Mouse (Mus musculus) lung, postnatal 14 days (tissue): ENCODE measurements around the gene Bhlha15.

ENCODE experiments used
- DNase-seq: peaks from one replicate; pipeline ENCODE4 v3.0.0; 2021

Bhlha15 gene

DNA sequence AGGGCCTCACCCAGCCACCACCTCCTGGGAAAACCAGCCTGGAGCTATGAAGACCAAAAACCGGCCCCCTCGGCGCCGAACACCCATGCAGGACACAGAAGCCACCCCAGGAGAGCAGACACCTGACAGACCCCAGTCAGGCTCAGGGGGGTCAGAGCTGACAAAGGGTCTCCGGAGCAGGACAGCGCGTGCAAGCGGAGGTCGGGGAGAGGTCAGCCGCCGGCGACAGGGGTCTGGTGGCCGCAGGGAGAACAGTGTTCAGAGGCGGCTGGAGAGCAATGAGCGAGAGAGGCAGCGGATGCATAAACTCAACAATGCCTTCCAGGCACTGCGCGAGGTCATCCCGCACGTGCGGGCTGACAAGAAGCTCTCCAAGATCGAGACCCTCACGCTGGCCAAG lies 940 bp downstream of the Bhlha15 start:
- DNase-seq: no peak

DNA sequence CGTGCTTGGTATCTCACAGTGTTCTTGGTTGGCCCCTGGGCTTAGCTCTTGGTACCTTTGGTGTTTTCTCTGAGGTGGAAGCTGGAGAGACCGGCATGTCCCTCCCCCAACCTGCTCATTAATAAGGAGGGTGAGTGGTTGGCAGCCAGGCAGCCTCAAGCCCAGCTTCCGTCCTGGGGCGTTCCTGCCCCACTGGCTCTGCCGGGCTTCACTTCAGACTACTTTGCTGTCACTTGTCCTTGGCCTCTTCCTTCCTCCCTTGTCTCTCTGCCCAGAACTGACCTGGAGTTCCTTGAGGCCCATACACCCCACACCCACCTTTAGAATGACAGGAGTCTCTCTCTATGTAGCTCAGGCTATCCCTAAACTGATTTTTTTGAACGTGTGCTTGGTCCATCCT lies 2.6 kb downstream of the Bhlha15 start:
- no peak for DNase-seq

GRCm38 (mm10) chr5:144194416-144194815 lies 4.3 kb downstream of the Bhlha15 start:
- DNase-seq: no peak

- no peak for DNase-seq
Measured at GRCm38 (mm10) chr5:144195567-144195966, 5.5 kb downstream of the Bhlha15 start.

- no peak for DNase-seq
Measured at GRCm38 (mm10) chr5:144200616-144201015, 10.5 kb downstream of the Bhlha15 start.

DNA sequence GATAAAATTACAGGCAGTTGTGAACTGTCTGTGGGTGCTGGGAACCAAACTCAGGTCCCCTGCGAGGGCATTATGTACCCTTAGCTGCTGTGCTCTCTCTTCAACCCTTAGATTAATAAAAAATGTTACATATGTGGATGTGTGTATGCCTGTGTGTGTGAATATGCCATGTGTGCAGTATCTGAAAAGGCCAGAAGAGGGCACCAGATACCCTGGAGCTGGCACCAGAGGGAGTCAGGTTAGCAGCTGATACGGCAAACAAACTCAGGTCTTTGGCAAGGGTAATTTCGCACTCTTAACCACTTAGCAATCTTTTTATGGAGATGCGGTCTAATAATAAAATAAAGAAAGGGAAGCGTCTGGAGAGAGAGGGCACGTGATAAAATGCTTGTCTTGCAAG lies 12.3 kb downstream of the Bhlha15 start:
- DNase-seq: no peak

DNA sequence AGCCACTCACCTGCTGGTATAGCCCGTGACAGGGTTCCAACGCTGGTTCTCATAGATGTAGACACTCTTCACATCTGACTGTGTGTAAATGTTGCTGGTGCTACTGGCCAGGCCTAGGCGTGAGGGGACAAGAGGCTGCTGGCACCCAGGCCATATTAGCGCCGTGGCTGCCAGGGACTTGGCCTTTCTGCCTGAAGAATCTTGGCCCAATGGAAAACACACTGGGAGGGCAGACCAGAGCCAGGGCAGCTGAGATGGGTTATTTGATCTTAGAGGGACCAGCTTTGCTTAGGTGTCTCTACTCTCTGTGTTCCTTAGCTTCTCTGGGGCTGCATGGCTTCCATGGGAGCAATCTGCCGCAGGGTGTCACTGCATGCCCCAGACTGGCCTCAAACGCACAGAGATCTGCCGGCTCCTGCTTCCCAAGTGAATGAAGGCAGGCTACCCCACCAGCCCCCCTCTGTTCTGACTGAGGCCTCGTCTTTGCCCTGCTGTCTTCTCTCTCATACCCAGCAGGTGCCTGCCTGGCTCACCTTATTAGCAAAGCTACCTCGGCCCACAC lies 13.4 kb downstream of the Bhlha15 start:
- DNase-seq: no peak

DNA sequence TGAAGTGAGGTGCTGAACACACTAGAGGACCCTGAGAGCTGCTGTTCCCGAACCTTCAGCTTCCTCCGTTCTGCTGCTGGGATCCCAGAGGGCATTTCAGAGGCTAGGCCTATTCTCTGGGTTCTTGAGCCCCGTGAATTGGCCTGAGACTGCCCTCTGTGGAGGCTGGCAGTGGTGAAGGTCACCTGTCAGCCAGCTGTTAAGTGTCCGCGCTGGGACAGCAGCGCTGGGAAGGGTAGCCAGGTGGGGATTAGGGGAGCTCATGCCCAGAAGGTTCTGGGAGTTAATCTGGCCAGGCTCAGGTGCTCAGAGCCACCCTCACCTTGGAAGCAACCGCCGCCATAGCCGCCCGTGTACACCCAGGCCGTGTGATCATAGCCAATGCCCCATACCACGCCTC lies 14.2 kb downstream of the Bhlha15 start:
- DNase-seq: no peak

- DNase-seq: no peak
Measured at GRCm38 (mm10) chr5:144204911-144205310, 14.8 kb downstream of the Bhlha15 start.

DNA sequence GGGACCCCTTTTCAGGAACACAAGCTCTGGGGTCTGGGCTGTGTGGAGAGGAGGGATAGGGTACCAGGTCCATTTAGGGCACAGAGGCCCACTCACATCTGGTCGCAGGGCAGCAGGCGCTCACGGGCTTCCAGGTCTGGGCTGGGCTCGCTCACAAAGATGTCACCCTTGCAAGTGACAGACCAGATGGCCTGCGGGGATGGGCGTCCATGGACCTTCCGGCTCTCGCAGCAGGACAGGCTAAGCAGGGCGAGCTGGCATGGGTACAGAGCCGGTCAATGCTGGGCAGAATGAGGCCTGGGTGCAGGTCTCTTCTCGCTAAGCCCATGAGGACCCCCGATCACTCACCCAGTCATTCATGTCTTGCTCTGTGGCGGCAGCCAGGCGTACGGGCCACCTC lies 16.0 kb downstream of the Bhlha15 start:
- DNase-seq: no peak

GRCm38 (mm10) chr5:144207478-144207877 lies 17.4 kb downstream of the Bhlha15 start:
- DNase-seq: peak; percentile 67

DNA sequence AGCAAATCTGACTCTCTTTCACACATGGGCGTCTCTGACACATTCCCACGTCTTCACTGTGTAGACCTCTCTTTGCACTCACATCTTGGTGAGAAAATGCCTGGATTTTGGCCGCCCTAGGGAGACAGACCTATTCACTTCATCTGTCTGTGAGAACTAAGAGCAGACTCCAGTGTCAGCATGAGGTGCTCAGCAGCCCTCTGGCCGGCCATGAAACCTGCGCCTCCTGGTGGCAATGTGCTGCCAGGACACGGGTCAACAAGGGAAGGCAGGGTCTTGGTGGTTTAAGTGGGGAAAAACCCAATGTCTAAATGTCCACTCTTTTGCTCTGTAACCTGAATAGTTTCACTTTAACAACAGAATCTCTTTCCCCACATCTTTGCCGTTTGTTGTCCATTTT lies 24.4 kb downstream of the Bhlha15 start:
- peak; percentile 72 for DNase-seq

DNA sequence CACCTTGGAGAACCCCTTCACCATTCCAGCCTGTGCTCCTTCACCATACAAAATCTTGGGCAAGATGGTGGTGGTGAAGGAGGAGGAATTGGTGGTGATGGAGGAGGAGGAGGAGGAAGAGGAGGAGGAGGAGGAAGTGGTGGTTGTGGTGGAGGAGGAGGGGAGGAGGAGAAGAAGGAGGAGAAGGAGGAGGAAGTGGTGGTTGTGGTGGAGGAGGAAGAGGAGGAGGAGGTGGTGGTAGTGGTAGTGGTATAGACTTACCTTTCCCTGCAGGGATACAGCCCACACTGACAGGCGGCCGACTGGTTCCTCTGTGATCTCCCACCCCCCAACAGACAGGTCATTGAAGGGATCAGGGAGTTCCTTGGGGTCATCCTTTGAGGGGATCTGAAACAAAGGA lies 25.9 kb downstream of the Bhlha15 start:
- no peak for DNase-seq

GRCm38 (mm10) chr5:144218061-144218460 lies 28.0 kb downstream of the Bhlha15 start:
- DNase-seq: no peak

DNA sequence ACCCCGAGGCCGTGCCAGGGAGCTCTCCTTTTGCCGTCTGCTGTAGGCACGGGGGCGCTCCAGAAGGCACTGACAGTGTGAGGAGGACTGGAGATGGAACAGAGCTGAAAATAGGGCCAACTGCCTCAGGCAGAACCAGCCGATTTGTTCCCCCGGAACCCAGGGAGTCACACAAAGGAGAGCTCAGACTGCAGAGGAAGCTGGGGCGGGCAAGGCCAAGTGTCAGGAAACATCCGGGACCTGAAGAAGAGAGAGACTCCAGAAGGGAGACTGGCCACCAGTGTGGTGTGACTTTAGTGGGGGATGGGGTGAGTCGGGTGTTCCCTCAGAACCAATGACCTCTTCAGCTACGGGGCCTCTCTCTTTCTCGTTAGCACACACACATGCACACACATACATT lies 29.2 kb downstream of the Bhlha15 start:
- peak; percentile 22 for DNase-seq

DNA sequence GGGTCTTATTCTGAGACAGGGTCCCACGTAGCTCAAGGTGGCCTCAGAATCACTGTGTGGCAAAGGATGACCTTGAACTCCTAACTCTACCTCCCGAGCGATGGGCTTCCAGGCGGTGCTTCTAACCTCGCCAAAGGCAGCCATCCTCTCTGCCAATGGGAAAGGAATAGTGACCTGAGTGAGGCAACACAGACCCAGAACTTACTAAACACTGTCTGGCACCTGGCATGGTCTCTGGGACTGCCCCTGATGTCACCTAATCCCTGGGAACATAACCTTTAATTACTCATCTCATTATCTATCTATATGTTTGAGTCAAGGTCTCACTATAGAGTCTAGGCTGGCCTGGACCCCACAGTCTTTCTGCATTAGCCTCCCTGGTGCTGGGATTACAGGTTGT lies 29.9 kb downstream of the Bhlha15 start:
- DNase-seq: no peak

- DNase-seq: peak; percentile 31
Measured at GRCm38 (mm10) chr5:144221305-144221704, 31.2 kb downstream of the Bhlha15 start.

DNA sequence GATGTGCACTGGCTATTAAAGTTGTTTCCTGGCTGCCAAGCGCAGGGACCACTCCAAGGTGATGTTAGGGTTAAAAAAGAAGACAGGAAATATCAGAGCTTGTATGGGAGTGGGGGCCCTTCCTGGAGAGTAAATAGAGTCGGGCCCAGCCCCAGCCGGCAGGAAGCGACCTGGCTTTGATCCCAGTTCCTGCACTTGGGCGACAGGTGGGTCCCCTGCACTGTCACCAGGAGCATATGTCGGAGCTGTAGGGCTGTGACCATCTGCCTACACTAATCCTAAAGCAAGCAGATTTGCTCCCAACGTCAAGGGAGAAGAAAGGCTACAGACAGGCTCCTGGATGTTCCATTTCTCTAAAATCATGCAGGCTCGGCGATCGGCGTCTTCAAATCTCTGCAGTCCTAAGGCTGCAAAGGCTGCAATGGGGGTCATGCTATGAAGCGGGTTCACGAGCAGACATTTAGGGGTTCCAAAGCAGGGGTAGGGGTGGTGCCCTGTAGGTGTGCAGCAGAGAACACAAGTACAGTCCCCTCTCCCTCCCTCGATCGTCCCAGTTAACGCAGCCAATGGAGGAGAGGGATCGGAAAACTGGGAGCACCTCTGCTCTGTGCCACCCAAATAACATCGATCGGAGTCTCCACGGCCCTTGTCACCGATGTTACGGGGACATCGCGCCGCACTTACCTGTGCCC lies 32.9 kb downstream of the Bhlha15 start:
- peak; percentile 78 for DNase-seq

- DNase-seq: peak; percentile 96
Measured at GRCm38 (mm10) chr5:144223503-144223862, 33.4 kb downstream of the Bhlha15 start, which contains the start of gene Tecpr1. TSS of gene Tecpr1 (minus strand) at chr5:144223615.

DNA sequence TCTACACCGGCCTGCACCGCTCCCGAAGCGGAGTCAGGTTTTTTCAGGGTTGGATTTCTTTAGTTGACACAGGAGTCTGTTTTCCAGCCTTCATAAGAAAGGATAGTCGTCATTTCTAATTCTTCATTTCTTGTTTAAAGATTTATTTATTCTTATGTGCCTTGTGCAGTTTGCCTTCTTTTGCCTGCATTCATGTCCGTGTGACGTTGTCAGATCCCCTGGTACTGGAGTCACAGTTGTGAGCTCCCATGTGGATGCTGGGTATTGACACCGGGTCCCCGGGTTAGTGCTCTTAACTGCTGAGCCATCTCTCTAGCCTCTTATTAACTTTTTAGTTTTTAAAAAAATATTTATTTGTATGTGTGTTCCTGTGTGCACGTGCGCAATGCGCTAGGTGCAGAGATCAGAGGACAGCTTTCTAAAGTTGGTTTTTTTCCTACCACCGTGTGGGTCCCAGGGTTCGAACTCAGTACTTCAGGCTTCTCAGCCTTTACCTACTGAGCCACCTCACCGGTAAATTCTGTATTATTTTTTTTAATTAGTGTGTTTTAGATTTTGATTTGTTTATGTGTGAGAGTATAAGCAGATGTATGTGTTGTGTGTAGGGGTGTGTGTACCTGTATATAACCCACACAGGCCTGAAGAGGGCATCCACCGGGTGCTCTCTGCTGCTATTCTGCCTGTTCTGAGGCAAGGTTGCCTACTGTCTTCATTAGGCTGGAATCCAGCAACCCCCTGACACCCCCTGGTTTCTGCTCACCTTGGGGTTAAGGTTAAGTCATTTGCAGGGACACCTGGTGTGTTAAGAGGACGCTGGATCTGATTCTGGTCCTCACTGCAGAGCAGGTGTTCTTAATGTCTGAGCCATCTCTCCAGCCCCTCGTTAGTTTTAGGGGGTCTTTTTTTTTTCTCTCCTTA lies 34.1 kb downstream of the Bhlha15 start:
- DNase-seq: no peak

DNA sequence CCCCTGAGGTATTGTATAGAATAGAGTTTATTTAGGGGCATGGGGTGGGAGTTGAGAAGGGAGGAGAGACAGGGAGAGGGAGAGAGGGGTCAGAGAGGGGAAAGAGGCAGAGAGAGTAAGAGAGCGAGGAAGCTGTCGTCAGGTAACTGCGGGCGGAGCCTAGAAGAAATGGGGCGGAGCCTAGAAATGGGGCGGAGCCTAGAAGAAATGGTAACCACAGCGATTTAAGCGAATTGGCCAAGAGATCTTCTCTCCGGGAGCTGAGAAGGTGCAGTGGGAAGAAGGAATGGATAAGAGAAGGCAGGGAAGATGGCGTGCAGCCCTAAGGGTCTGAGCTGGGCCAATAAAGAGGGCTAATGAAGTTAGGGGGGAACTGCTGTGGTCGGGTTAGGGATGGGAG lies 36.1 kb downstream of the Bhlha15 start:
- DNase-seq: no peak

GRCm38 (mm10) chr5:144230216-144230615 lies 40.1 kb downstream of the Bhlha15 start:
- DNase-seq: no peak

DNA sequence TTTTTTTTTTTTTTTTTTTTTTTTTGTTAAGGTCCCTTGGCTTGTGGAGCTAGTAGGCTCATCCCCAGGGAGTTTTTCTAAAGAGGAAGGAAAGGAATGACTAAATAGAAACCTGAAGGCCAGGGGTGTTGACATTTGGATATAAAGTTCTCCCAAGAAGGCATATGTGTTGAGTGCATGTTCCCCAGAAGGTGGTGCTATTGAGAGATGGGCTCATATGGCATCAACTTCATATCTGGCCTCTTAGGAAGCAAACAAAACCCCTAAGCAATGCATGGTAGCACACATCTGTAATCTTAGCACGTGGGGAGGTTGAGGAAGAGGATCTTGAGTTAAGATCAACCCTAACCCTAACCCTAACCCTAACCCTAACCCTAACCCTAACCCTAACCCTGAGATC lies 41.3 kb downstream of the Bhlha15 start:
- no peak for DNase-seq

DNA sequence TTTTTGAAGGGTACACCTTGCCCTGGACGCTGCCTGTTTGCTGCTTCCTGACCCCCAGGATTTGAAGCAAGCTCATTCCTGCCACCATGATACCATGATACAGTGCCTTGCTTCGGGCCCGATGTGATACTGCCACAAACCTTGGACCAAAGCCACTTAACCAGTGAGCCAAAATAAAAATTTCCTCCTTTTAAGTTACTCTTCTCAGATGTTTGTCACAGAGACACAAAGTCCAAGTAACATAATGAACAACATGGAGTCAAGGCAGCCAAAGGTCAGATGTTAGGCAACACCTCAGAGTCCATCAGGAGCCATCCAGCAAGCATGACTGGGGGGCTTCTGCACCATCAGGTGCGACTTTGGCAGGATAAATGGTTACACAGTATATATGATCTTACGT lies 42.4 kb downstream of the Bhlha15 start:
- no peak for DNase-seq
